Mouse (Mus musculus) lung, embryonic 15.5 days (tissue): Measurements from ENCODE around the gene Vmn1r55. TPM values are rescaled to one million over a fixed set of nuclear protein-coding genes. Genes with fewer than 3 reads are reported as not detected.

Experiments
- ATAC-seq: fragments of 200-750 bp; cut with Nextera tagmentation; 2 replicates; pipeline ENCODE4 v1.8.0; 2017; ENCODE audit warnings: moderate number of reproducible peaks, borderline replicate concordance; ENCODE audit not compliant: low FRiP score, low TSS enrichment; ENCODE audit errors: extremely low read depth
- H3K27ac ChIP-seq: fragments of 300-500 bp; sonication (generic); 2 replicates; pipeline ENCODE4 v1.5.1; 2015; ENCODE audit warnings: moderate library complexity, mild to moderate bottlenecking, inconsistent platforms
- H3K27me3 ChIP-seq: fragments of 300-500 bp; sonication (generic); 2 replicates; pipeline ENCODE4 v1.6.1; 2015; ENCODE audit warnings: inconsistent platforms
- H3K36me3 ChIP-seq: fragments of 300-500 bp; sonication (generic); 2 replicates; pipeline ENCODE4 v1.6.1; 2015; ENCODE audit warnings: inconsistent platforms
- H3K4me1 ChIP-seq: fragments of 300-500 bp; sonication (generic); 2 replicates; pipeline ENCODE4 v1.6.1; 2015; ENCODE audit warnings: inconsistent platforms
- H3K4me2 ChIP-seq: fragments of 300-500 bp; sonication (generic); 2 replicates; pipeline ENCODE4 v1.6.1; 2015; ENCODE audit warnings: inconsistent platforms, mild to moderate bottlenecking, moderate library complexity
- H3K4me3 ChIP-seq: fragments of 300-500 bp; sonication (generic); 2 replicates; pipeline ENCODE4 v1.5.1; 2015; ENCODE audit warnings: mild to moderate bottlenecking, inconsistent platforms
- H3K9ac ChIP-seq: fragments of 300-500 bp; sonication (generic); 2 replicates; pipeline ENCODE4 v1.6.1; 2015; ENCODE audit warnings: inconsistent platforms
- H3K9me3 ChIP-seq: fragments of 300-500 bp; sonication (generic); 2 replicates; pipeline ENCODE4 v1.6.1; 2016; ENCODE audit warnings: inconsistent platforms
- WGBS: fragments of 180-500 bp; shearing (Covaris S2); methylation state at CpG from one replicate; pipeline ENCODE4 v1.1.7; 2015; 5-methylcytosine and 5-hydroxymethylcytosine counted together
- polyA plus RNA-seq: library from polyadenylated mRNA; unstranded; fragments of >200 nt; fragmentation: Nextera tagmentation; extraction: Ambion mirVana; gene quantifications from 2 replicates; pipeline ENCODE4 v1.2.1, GENCODE M21; 2015

Gene Vmn1r55
- polyA plus RNA-seq, 1 experiment from 2014 or later = not detected

- WGBS = 79% methylated on average over 21 of the region's 21 CpGs
- Histone ChIP-seq H3K9me3 (no peaks in the 10 kb centered on the region), H3K36me3 (peaks cover 80% of the 10 kb centered on the region)
These were observed 56.5 kb downstream of the Vmn1r55 start for GRCm38 (mm10) chr7:5092831-5093510.

GRCm38 (mm10) chr7:5092381-5092780, 57.1 kb downstream of the Vmn1r55 start:
- Histone ChIP-seq H3K4me2 (no peak overlapping the region), H3K9ac (no peak overlapping the region), H3K27ac (no peak overlapping the region), H3K4me1 (no peaks in the 10 kb centered on the region), H3K27me3 (no peaks in the 10 kb centered on the region), H3K4me3 (no peak overlapping the region), H3K36me3 (peaks cover 74% of the 10 kb centered on the region), H3K9me3 (no peaks in the 10 kb centered on the region)
- ATAC-seq = no peak
- 70% methylated on average over 6 of the region's 6 CpGs for WGBS

More at GRCm38 (mm10) chr7:5092831-5093510, 56.5 kb downstream of the Vmn1r55 start:
- Histone ChIP-seq H3K4me3 (no peak overlapping the region), H3K27ac (no peak overlapping the region), H3K4me2 (no peak overlapping the region), H3K9ac (no peak overlapping the region), H3K27me3 (no peaks in the 10 kb centered on the region), H3K4me1 (no peaks in the 10 kb centered on the region)
- ATAC-seq = no peak

GRCm38 (mm10) chr7:5091008-5091728, 58.3 kb downstream of the Vmn1r55 start:
- WGBS = 90% methylated on average over 15 of the region's 15 CpGs
- H3K4me2 ChIP-seq = no peak overlapping the region

GRCm38 (mm10) chr7:5089853-5090252, 59.6 kb downstream of the Vmn1r55 start:
- Histone ChIP-seq H3K36me3 (peaks cover 69% of the 10 kb centered on the region), H3K9ac (no peak overlapping the region), H3K9me3 (no peaks in the 10 kb centered on the region), H3K27ac (no peak overlapping the region), H3K4me2 (no peak overlapping the region), H3K27me3 (no peaks in the 10 kb centered on the region), H3K4me3 (no peak overlapping the region), H3K4me1 (no peaks in the 10 kb centered on the region)
- ATAC-seq = no peak
- WGBS = 87% methylated on average over 15 of the region's 15 CpGs

More at GRCm38 (mm10) chr7:5091008-5091728, 58.3 kb downstream of the Vmn1r55 start:
- H3K36me3 ChIP-seq = peaks cover 74% of the 10 kb centered on the region
- H3K4me1 ChIP-seq = no peaks in the 10 kb centered on the region
- no peaks in the 10 kb centered on the region for H3K27me3 ChIP-seq
- no peak for ATAC-seq
- H3K27ac ChIP-seq = no peak overlapping the region
- no peak overlapping the region for H3K9ac ChIP-seq
- no peaks in the 10 kb centered on the region for H3K9me3 ChIP-seq
- H3K4me3 ChIP-seq = no peak overlapping the region

- no peaks in the 10 kb centered on the region for H3K4me1 ChIP-seq
- no peaks in the 10 kb centered on the region for H3K9me3 ChIP-seq
- WGBS = 75% methylated on average over 4 of the region's 4 CpGs
- H3K27ac ChIP-seq = no peak overlapping the region
- no peak for ATAC-seq
- no peak overlapping the region for H3K4me2 ChIP-seq
- H3K36me3 ChIP-seq = peaks cover 67% of the 10 kb centered on the region
- no peaks in the 10 kb centered on the region for H3K27me3 ChIP-seq
- no peak overlapping the region for H3K9ac ChIP-seq
- H3K4me3 ChIP-seq = no peak overlapping the region
These were observed 61.6 kb downstream of the Vmn1r55 start for GRCm38 (mm10) chr7:5087886-5088285.

GRCm38 (mm10) chr7:5086921-5087440, 62.5 kb downstream of the Vmn1r55 start:
- H3K4me2 ChIP-seq = no peak overlapping the region
- H3K36me3 ChIP-seq = peaks cover 61% of the 10 kb centered on the region
- H3K27me3 ChIP-seq = no peaks in the 10 kb centered on the region
- WGBS = 74% methylated on average over 5 of the region's 5 CpGs
- ATAC-seq = no peak
- no peaks in the 10 kb centered on the region for H3K4me1 ChIP-seq
- H3K27ac ChIP-seq = no peak overlapping the region
- H3K9me3 ChIP-seq = no peaks in the 10 kb centered on the region
- H3K9ac ChIP-seq = no peak overlapping the region
- H3K4me3 ChIP-seq = no peak overlapping the region

- peaks cover 50% of the 10 kb centered on the region; the same call in 1 of the 2 replicates for H3K36me3 ChIP-seq
These were observed 64.0 kb downstream of the Vmn1r55 start for GRCm38 (mm10) chr7:5085512-5085911.

GRCm38 (mm10) chr7:5083325-5084105, 66.0 kb downstream of the Vmn1r55 start:
- no peak overlapping the region for H3K4me2 ChIP-seq

More at GRCm38 (mm10) chr7:5085512-5085911, 64.0 kb downstream of the Vmn1r55 start:
- 92% methylated on average over 1 of the region's 1 CpGs for WGBS
- H3K27ac ChIP-seq = no peak overlapping the region
- H3K4me1 ChIP-seq = peaks cover 13% of the 10 kb centered on the region
- no peaks in the 10 kb centered on the region for H3K27me3 ChIP-seq
- no peak overlapping the region for H3K9ac ChIP-seq
- no peak overlapping the region for H3K4me2 ChIP-seq
- no peaks in the 10 kb centered on the region for H3K9me3 ChIP-seq
- no peak overlapping the region for H3K4me3 ChIP-seq
- no peak for ATAC-seq

GRCm38 (mm10) chr7:5081939-5082338, 67.5 kb downstream of the Vmn1r55 start:
- no peaks in the 10 kb centered on the region for H3K27me3 ChIP-seq
- no peak for ATAC-seq
- H3K4me3 ChIP-seq = no peak overlapping the region
- H3K9me3 ChIP-seq = no peaks in the 10 kb centered on the region
- H3K4me2 ChIP-seq = peak overlapping the region; percentile 85
- no peak overlapping the region for H3K9ac ChIP-seq
- H3K4me1 ChIP-seq = peaks cover 13% of the 10 kb centered on the region
- no peak overlapping the region for H3K27ac ChIP-seq
- 92% methylated on average over 2 of the region's 2 CpGs for WGBS
- H3K36me3 ChIP-seq = peaks cover 53% of the 10 kb centered on the region

More at GRCm38 (mm10) chr7:5083325-5084105, 66.0 kb downstream of the Vmn1r55 start:
- peaks cover 13% of the 10 kb centered on the region for H3K4me1 ChIP-seq
- H3K9me3 ChIP-seq = no peaks in the 10 kb centered on the region
- no peak overlapping the region for H3K27ac ChIP-seq
- H3K4me3 ChIP-seq = no peak overlapping the region
- WGBS = 89% methylated on average over 18 of the region's 18 CpGs
- ATAC-seq = no peak
- peaks cover 43% of the 10 kb centered on the region for H3K36me3 ChIP-seq
- no peaks in the 10 kb centered on the region for H3K27me3 ChIP-seq
- no peak overlapping the region for H3K9ac ChIP-seq

GRCm38 (mm10) chr7:5081241-5081640, 68.2 kb downstream of the Vmn1r55 start:
- H3K4me3 ChIP-seq = peak overlapping the region; percentile 98
- H3K9ac ChIP-seq = peak overlapping the region; percentile 98
- H3K36me3 ChIP-seq = peaks cover 56% of the 10 kb centered on the region
- no peak overlapping the region for H3K27ac ChIP-seq
- 53% methylated on average over 6 of the region's 6 CpGs for WGBS
- peaks cover 13% of the 10 kb centered on the region for H3K4me1 ChIP-seq
- peak overlapping the region; percentile 85 for H3K4me2 ChIP-seq
- no peak for ATAC-seq
- no peaks in the 10 kb centered on the region for H3K9me3 ChIP-seq
- H3K27me3 ChIP-seq = no peaks in the 10 kb centered on the region

GRCm38 (mm10) chr7:5080815-5081214, 68.7 kb downstream of the Vmn1r55 start:
- H3K4me1 ChIP-seq = peaks cover 13% of the 10 kb centered on the region
- H3K27me3 ChIP-seq = no peaks in the 10 kb centered on the region
- WGBS = 8% methylated on average over 6 of the region's 6 CpGs
- no peak for ATAC-seq
- peak overlapping the region; percentile 98 for H3K9ac ChIP-seq
- peak overlapping the region; percentile 95 for H3K27ac ChIP-seq
- peak overlapping the region; percentile 85 for H3K4me2 ChIP-seq
- H3K4me3 ChIP-seq = peak overlapping the region; percentile 98
- H3K36me3 ChIP-seq = peaks cover 56% of the 10 kb centered on the region
- no peaks in the 10 kb centered on the region for H3K9me3 ChIP-seq
